Mouse (Mus musculus) intestine, embryonic 15.5 days (tissue): ENCODE results near the gene Olfr137. TPM values are rescaled to one million over a fixed set of nuclear protein-coding genes. Genes with fewer than 3 reads are reported as not detected.

Experiments
- ATAC-seq: fragments of 200-750 bp; cut with Nextera tagmentation; 2 replicates; pipeline ENCODE4 v1.8.0; 2017; ENCODE audit warnings: moderate TSS enrichment, moderate library complexity
- H3K27ac ChIP-seq: fragments of 300-500 bp; sonication (generic); 2 replicates; pipeline ENCODE4 v1.5.1; 2015; ENCODE audit warnings: mild to moderate bottlenecking, inconsistent platforms
- H3K27me3 ChIP-seq: fragments of 300-500 bp; sonication (generic); replicated peaks from 2 replicates; pipeline ENCODE4 v1.6.1; 2015; ENCODE audit warnings: inconsistent platforms
- H3K36me3 ChIP-seq: fragments of 300-500 bp; sonication (generic); 2 replicates; pipeline ENCODE4 v1.6.1; 2015; ENCODE audit warnings: inconsistent platforms
- H3K4me1 ChIP-seq: fragments of 300-500 bp; sonication (generic); replicated peaks from 2 replicates; pipeline ENCODE4 v1.6.1; 2015; ENCODE audit warnings: inconsistent platforms
- H3K4me2 ChIP-seq: fragments of 300-500 bp; sonication (generic); replicated peaks from 2 replicates; pipeline ENCODE4 v1.6.1; 2015; ENCODE audit warnings: mild to moderate bottlenecking, inconsistent platforms
- H3K4me3 ChIP-seq: fragments of 300-500 bp; sonication (generic); replicated peaks from 2 replicates; pipeline ENCODE4 v1.5.1; 2015; ENCODE audit warnings: inconsistent platforms
- H3K9ac ChIP-seq: fragments of 300-500 bp; sonication (generic); 2 replicates; pipeline ENCODE4 v1.6.1; 2015; ENCODE audit warnings: inconsistent platforms
- H3K9me3 ChIP-seq: fragments of 300-500 bp; sonication (generic); 2 replicates; pipeline ENCODE4 v1.6.1; 2016; ENCODE audit warnings: inconsistent platforms
- WGBS: fragments of 180-500 bp; shearing (Covaris S2); methylation state at CpG from one replicate; pipeline ENCODE4 v1.1.7; 2015; 5-methylcytosine and 5-hydroxymethylcytosine counted together
- polyA plus RNA-seq: library from polyadenylated mRNA; unstranded; fragments of >200 nt; fragmentation: Nextera tagmentation; extraction: Ambion mirVana; gene quantifications from 2 replicates; pipeline ENCODE4 v1.2.1, GENCODE M21; 2015

The Olfr137 gene
- polyA plus RNA-seq = not detected in 2 replicates

DNA sequence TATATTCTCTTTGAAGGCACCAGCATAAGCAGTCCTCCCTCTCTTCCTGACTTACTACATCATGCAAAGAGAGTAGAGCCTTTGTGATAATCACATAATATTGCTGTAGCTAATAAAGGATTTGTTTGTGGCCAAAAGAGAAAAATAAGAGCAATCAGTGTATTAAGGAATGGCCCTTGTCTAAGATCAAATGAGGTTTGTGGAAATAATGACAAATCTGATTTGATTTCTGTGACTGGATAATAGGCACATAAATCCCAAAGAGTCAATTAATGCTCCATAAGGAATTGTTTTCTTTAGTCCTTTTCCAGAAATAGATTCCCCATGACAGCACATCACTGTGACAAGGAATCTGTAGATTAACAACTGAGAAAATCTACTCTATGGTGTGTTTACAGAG lies at the start of gene Olfr137:
Olfr137 (minus strand) TSS at position 101 of the 400 bp plus-strand sequence.
- Histone ChIP-seq H3K36me3 (no peaks in the 10 kb centered on the region), H3K4me3 (no peak within 1 kb of the TSS), H3K27me3 (no peaks in the 10 kb centered on the region), H3K4me1 (no peaks in the 10 kb centered on the region), H3K27ac (no peak within 1 kb of the TSS), H3K4me2 (no peak within 1 kb of the TSS), H3K9me3 (no peaks in the 10 kb centered on the region), H3K9ac (no peak within 1 kb of the TSS)
- ATAC-seq = no peak

DNA sequence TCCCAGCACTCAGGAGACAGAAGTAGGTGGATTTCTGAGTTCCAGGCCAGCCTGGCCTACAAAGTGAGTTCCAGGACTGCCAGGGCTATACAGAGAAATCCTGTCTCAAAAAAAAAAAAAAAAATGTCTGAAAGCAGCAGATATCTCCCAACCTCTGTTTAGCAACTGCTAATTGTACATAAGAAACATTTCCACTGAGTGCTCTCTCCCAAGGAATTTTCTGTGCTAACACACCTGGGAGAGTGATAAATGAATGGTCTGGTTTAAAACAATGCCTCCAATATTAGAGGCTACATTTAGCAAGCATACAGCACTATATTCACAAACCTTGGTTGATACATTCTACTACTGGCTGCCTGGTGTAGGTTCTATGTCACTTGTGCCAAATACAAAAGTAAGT lies 22.2 kb upstream of the Olfr137 start, which contains the start of gene Olfr136:
Olfr136 (plus strand) TSS at position 301 of the 400 bp plus-strand sequence.
- Histone ChIP-seq H3K4me1 (no peaks in the 10 kb centered on the region), H3K9me3 (no peaks in the 10 kb centered on the region), H3K4me2 (no peak within 1 kb of the TSS), H3K27ac (no peak within 1 kb of the TSS), H3K27me3 (no peaks in the 10 kb centered on the region), H3K9ac (no peak within 1 kb of the TSS), H3K4me3 (no peak within 1 kb of the TSS), H3K36me3 (no peaks in the 10 kb centered on the region)
- no peak for ATAC-seq

DNA sequence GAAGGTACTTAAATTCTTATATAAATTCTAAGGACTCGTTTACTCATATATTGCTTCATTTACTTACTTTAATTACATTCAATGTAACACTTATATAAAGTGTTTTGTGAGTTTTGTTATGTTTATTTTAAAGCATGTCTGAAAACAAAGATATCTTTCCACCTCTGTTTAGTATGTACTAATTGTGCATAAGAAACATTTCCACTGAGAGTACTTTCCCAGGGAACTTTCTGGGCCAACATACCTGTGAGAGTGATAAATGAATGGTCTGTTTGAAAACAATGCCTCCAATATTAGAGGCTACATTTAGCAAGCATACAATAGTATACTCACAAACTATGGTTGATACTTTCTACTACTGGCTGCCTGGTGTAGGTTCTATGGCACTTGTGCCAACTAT lies 46.6 kb downstream of the Olfr137 start, which contains the start of gene Olfr138:
Olfr138 (plus strand) TSS at position 301 of the 400 bp plus-strand sequence.
- no peak within 1 kb of the TSS for H3K4me3 ChIP-seq
- WGBS = 73% methylated on average over 1 of the region's 1 CpGs
- ATAC-seq = no peak
- H3K27me3 ChIP-seq = no peaks in the 10 kb centered on the region
- no peak within 1 kb of the TSS for H3K4me2 ChIP-seq
- no peaks in the 10 kb centered on the region for H3K9me3 ChIP-seq
- no peak within 1 kb of the TSS for H3K27ac ChIP-seq
- no peaks in the 10 kb centered on the region for H3K4me1 ChIP-seq
- no peak within 1 kb of the TSS for H3K9ac ChIP-seq
- no peaks in the 10 kb centered on the region for H3K36me3 ChIP-seq

Other genes starting within 250 kb of the Olfr137 start
- gene Olfr129, start 247.5 kb downstream of the Olfr137 start, polyA plus RNA-seq = not detected in 2 replicates
- not detected in 2 replicates for gene Olfr130, start 243.6 kb downstream of the Olfr137 start, polyA plus RNA-seq
- gene Olfr131, start 218.9 kb downstream of the Olfr137 start, polyA plus RNA-seq = not detected in 2 replicates
- gene Olfr132, start 173.0 kb downstream of the Olfr137 start, polyA plus RNA-seq = not detected in 2 replicates
- gene Olfr133, start 162.3 kb downstream of the Olfr137 start, polyA plus RNA-seq = not detected in 2 replicates
- gene Olfr134, start 136.2 kb downstream of the Olfr137 start, polyA plus RNA-seq = not detected in 2 replicates
- gene Olfr135, start 103.2 kb downstream of the Olfr137 start, polyA plus RNA-seq = not detected in 2 replicates
- not detected in 2 replicates for gene Olfr138, start 46.5 kb downstream of the Olfr137 start, polyA plus RNA-seq
- not detected in 2 replicates for gene Olfr136, start 22.3 kb upstream of the Olfr137 start, polyA plus RNA-seq
- gene Esp36, start 112.6 kb upstream of the Olfr137 start, polyA plus RNA-seq = not detected in 2 replicates
- gene Esp34, start 246.6 kb upstream of the Olfr137 start, polyA plus RNA-seq = not detected in 2 replicates